Mouse (Mus musculus): Measurements from ENCODE around the gene Cdh22. TPM values are rescaled to one million over a fixed set of nuclear protein-coding genes. Genes with fewer than 3 reads are reported as not detected.
A peak's percentile ranks its signal among the peaks of the same experiment; 100 is the strongest.

Cdh22 gene
- polyA plus RNA-seq, 1 experiment from 2014 or later = 4.6 TPM

- Histone ChIP-seq H3K4me3 (ENCODE audit: low read depth, low read length) (no peak overlapping the region), H3K4me1 (replicated peaks; ENCODE audit: control insufficient read depth, insufficient read depth, low read length) (peaks cover 5% of the 10 kb centered on the region; the same call in 1 of the 2 replicates), H3K9ac (ENCODE audit: low read depth, low read length) (no peak overlapping the region), H3K36me3 (ENCODE audit: control insufficient read depth, insufficient read depth, low read length) (no peaks in the 10 kb centered on the region), H3K9me3 (ENCODE audit: control insufficient read depth, low read length) (no peaks in the 10 kb centered on the region), H3K27me3 (ENCODE audit: control insufficient read depth, insufficient read depth, low read length) (no peaks in the 10 kb centered on the region), H3K4me2 (replicated peaks; ENCODE audit: low read depth, low read length) (no peak overlapping the region), H3K27ac (ENCODE audit: low read depth, low read length) (no peak overlapping the region)
- DNase-seq (ENCODE audit: low spot score) (peak; percentile 33), ATAC-seq (ENCODE audit: low FRiP score) (no peak)
- 27% methylated on average over 4 of the region's 4 CpGs for WGBS
Measured at GRCm38 (mm10) chr2:165273589-165273988, 38.9 kb upstream of the Cdh22 start.

DNA sequence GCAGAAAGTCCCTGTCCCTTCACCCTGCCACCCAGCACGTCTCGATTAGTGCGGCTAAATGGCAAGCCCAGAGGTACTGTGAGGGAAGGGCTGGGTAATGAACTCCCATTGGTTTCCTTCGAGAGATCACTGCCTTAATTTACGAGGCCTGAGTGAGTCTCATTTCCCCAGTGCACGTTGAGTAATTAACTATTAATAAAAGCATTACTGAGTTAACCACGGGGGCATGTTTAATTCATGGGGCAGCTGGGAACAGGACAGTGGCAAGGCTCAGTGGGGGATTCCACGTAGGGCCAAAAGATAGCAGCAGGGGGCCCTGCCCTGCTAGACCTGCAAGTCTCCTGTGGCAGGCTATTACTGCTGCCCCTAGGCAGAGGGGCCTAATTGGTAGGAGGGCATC is 36.7 kb upstream of the Cdh22 start:
- Histone ChIP-seq H3K27ac (ENCODE audit: low read depth, low read length) (no peak overlapping the region), H3K36me3 (ENCODE audit: control insufficient read depth, insufficient read depth, low read length) (no peaks in the 10 kb centered on the region), H3K27me3 (ENCODE audit: control insufficient read depth, insufficient read depth, low read length) (no peaks in the 10 kb centered on the region), H3K4me1 (replicated peaks; ENCODE audit: control insufficient read depth, insufficient read depth, low read length) (peaks cover 12% of the 10 kb centered on the region), H3K9me3 (ENCODE audit: control insufficient read depth, low read length) (no peaks in the 10 kb centered on the region), H3K4me3 (ENCODE audit: low read depth, low read length) (no peak overlapping the region), H3K9ac (ENCODE audit: low read depth, low read length) (no peak overlapping the region), H3K4me2 (replicated peaks; ENCODE audit: low read depth, low read length) (no peak overlapping the region)
- DNase-seq (ENCODE audit: low spot score) (peak; percentile 27), ATAC-seq (ENCODE audit: low FRiP score) (peak; percentile 23; the same call in 1 of the 2 replicates)
- 10% methylated on average over 8 of the region's 8 CpGs for WGBS

- no peak for ATAC-seq (ENCODE audit: low FRiP score)
- no peak for DNase-seq (ENCODE audit: low spot score)
- Histone ChIP-seq H3K27ac (ENCODE audit: low read depth, low read length) (no peak overlapping the region; the same call in 1 of the 2 replicates), H3K4me1 (replicated peaks; ENCODE audit: control insufficient read depth, insufficient read depth, low read length) (peaks cover 14% of the 10 kb centered on the region), H3K4me3 (ENCODE audit: low read depth, low read length) (no peak overlapping the region), H3K27me3 (ENCODE audit: control insufficient read depth, insufficient read depth, low read length) (no peaks in the 10 kb centered on the region), H3K9ac (ENCODE audit: low read depth, low read length) (no peak overlapping the region), H3K9me3 (ENCODE audit: control insufficient read depth, low read length) (no peaks in the 10 kb centered on the region), H3K4me2 (replicated peaks; ENCODE audit: low read depth, low read length) (no peak overlapping the region), H3K36me3 (ENCODE audit: control insufficient read depth, insufficient read depth, low read length) (no peaks in the 10 kb centered on the region)
- 69% methylated on average over 7 of the region's 7 CpGs for WGBS
Measured at GRCm38 (mm10) chr2:165270858-165271257, 36.2 kb upstream of the Cdh22 start.

GRCm38 (mm10) chr2:165266739-165267138 is 32.1 kb upstream of the Cdh22 start:
- WGBS = 7% methylated on average over 12 of the region's 12 CpGs
- Histone ChIP-seq H3K4me3 (ENCODE audit: low read depth, low read length) (no peak overlapping the region), H3K4me2 (replicated peaks; ENCODE audit: low read depth, low read length) (no peak overlapping the region), H3K27me3 (ENCODE audit: control insufficient read depth, insufficient read depth, low read length) (peaks cover 3% of the 10 kb centered on the region; the same call in 1 of the 2 replicates), H3K27ac (ENCODE audit: low read depth, low read length) (no peak overlapping the region), H3K4me1 (replicated peaks; ENCODE audit: control insufficient read depth, insufficient read depth, low read length) (peaks cover 13% of the 10 kb centered on the region), H3K9ac (ENCODE audit: low read depth, low read length) (no peak overlapping the region), H3K36me3 (ENCODE audit: control insufficient read depth, insufficient read depth, low read length) (no peaks in the 10 kb centered on the region), H3K9me3 (ENCODE audit: control insufficient read depth, low read length) (no peaks in the 10 kb centered on the region)
- no peak for DNase-seq (ENCODE audit: low spot score)
- no peak for ATAC-seq (ENCODE audit: low FRiP score)

- no peak overlapping the region for H3K4me2 ChIP-seq (replicated peaks; ENCODE audit: low read depth, low read length)
- no peak overlapping the region for H3K9ac ChIP-seq (ENCODE audit: low read depth, low read length)
- no peak overlapping the region for H3K4me3 ChIP-seq (ENCODE audit: low read depth, low read length)
- H3K9me3 ChIP-seq (ENCODE audit: control insufficient read depth, low read length) = no peaks in the 10 kb centered on the region
- 0 out of 2 replicates have a peak, but pooled peaks have one; percentile 51 for ATAC-seq (ENCODE audit: low FRiP score)
- peaks cover 13% of the 10 kb centered on the region for H3K4me1 ChIP-seq (replicated peaks; ENCODE audit: control insufficient read depth, insufficient read depth, low read length)
- no peak for DNase-seq (ENCODE audit: low spot score)
- H3K27me3 ChIP-seq (ENCODE audit: control insufficient read depth, insufficient read depth, low read length) = peaks cover 3% of the 10 kb centered on the region; the same call in 1 of the 2 replicates
- H3K36me3 ChIP-seq (ENCODE audit: control insufficient read depth, insufficient read depth, low read length) = no peaks in the 10 kb centered on the region
- whole genome bisulfite sequencing = 58% methylated on average over 7 of the region's 7 CpGs
- H3K27ac ChIP-seq (ENCODE audit: low read depth, low read length) = no peak overlapping the region
Measured at GRCm38 (mm10) chr2:165263861-165264260, 29.2 kb upstream of the Cdh22 start.

- Histone ChIP-seq H3K9me3 (ENCODE audit: control insufficient read depth, low read length) (no peaks in the 10 kb centered on the region), H3K27me3 (ENCODE audit: control insufficient read depth, insufficient read depth, low read length) (peaks cover 3% of the 10 kb centered on the region; the same call in 1 of the 2 replicates)
Measured at GRCm38 (mm10) chr2:165262274-165262990, 27.8 kb upstream of the Cdh22 start.

DNA sequence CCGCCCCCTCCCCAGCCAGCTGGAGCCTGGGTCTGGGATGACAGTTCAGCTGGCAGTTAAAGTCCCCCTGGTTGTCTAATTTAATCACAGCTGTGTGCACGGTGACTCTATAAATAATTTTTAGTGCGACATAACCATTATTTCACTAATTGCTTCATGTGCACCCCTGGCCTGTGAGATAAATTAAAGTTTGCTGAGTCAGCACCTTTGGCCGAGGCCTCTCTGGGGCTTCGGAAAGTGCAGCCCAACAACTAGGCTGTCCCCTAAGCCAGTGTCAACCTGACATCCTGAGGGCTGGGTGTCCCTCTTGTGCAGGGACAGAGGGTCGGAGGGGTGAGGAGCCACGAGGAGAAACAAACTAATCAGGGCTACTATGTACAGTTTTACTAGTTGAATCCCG is 25.2 kb upstream of the Cdh22 start:
- 77% methylated on average over 8 of the region's 8 CpGs for WGBS
- H3K9ac ChIP-seq (ENCODE audit: low read depth, low read length) = no peak overlapping the region
- H3K36me3 ChIP-seq (ENCODE audit: control insufficient read depth, insufficient read depth, low read length) = no peaks in the 10 kb centered on the region
- H3K4me1 ChIP-seq (replicated peaks; ENCODE audit: control insufficient read depth, insufficient read depth, low read length) = peaks cover 4% of the 10 kb centered on the region; the same call in 1 of the 2 replicates
- no peak overlapping the region for H3K27ac ChIP-seq (ENCODE audit: low read depth, low read length)
- no peak overlapping the region for H3K4me2 ChIP-seq (replicated peaks; ENCODE audit: low read depth, low read length)
- H3K4me3 ChIP-seq (ENCODE audit: low read depth, low read length) = no peak overlapping the region
- peaks cover 3% of the 10 kb centered on the region; the same call in 1 of the 2 replicates for H3K27me3 ChIP-seq (ENCODE audit: control insufficient read depth, insufficient read depth, low read length)
- no peak for ATAC-seq (ENCODE audit: low FRiP score)
- no peaks in the 10 kb centered on the region for H3K9me3 ChIP-seq (ENCODE audit: control insufficient read depth, low read length)
- DNase-seq (ENCODE audit: low spot score) = no peak

More at GRCm38 (mm10) chr2:165262274-165262990, 27.8 kb upstream of the Cdh22 start:
- H3K9ac ChIP-seq (ENCODE audit: low read depth, low read length) = no peak overlapping the region
- H3K27ac ChIP-seq (ENCODE audit: low read depth, low read length) = no peak overlapping the region
- ATAC-seq (ENCODE audit: low FRiP score) (no peak), DNase-seq (ENCODE audit: low spot score) (no peak)
- H3K4me1 ChIP-seq (replicated peaks; ENCODE audit: control insufficient read depth, insufficient read depth, low read length) = peaks cover 13% of the 10 kb centered on the region
- no peak overlapping the region for H3K4me3 ChIP-seq (ENCODE audit: low read depth, low read length)
- H3K36me3 ChIP-seq (ENCODE audit: control insufficient read depth, insufficient read depth, low read length) = no peaks in the 10 kb centered on the region
- WGBS = 65% methylated on average over 18 of the region's 18 CpGs
- H3K4me2 ChIP-seq (replicated peaks; ENCODE audit: low read depth, low read length) = no peak overlapping the region

DNA sequence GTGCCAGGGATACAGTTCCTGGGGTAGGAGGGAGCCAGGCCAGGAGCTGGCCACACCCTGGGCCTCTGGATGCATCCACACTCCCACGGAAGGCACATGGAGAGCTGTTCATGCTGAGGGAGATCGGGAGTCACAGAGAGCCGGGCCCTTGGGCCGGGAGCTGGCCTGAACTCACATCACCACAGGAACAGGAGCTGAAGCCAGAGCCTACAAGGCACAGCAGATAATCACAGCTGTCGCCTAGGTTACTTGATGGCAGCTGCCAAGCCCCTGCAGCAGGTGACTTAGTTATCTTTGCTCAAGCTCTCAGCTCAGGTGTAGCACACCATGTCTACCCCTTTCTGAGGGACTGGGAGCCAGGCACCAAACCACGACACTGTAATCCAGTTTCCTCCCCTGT is 23.7 kb upstream of the Cdh22 start:
- H3K4me3 ChIP-seq (ENCODE audit: low read depth, low read length) = no peak overlapping the region
- DNase-seq (ENCODE audit: low spot score) (no peak), ATAC-seq (ENCODE audit: low FRiP score) (no peak)
- peaks cover 3% of the 10 kb centered on the region for H3K4me1 ChIP-seq (replicated peaks; ENCODE audit: control insufficient read depth, insufficient read depth, low read length)
- no peak overlapping the region for H3K27ac ChIP-seq (ENCODE audit: low read depth, low read length)
- 81% methylated on average over 6 of the region's 6 CpGs for WGBS
- H3K9ac ChIP-seq (ENCODE audit: low read depth, low read length) = no peak overlapping the region
- no peak overlapping the region for H3K4me2 ChIP-seq (replicated peaks; ENCODE audit: low read depth, low read length)
- H3K9me3 ChIP-seq (ENCODE audit: control insufficient read depth, low read length) = no peaks in the 10 kb centered on the region
- peaks cover 6% of the 10 kb centered on the region for H3K27me3 ChIP-seq (ENCODE audit: control insufficient read depth, insufficient read depth, low read length)
- no peaks in the 10 kb centered on the region for H3K36me3 ChIP-seq (ENCODE audit: control insufficient read depth, insufficient read depth, low read length)

Measured in hindbrain, embryonic 11.5 days (tissue).